Mouse (Mus musculus) splenic B cell, adult 2 months (primary cell): Measurements from ENCODE around the gene Olfr633.
A peak's percentile ranks its signal among the peaks of the same experiment; 100 is the strongest.
"Not testable (repeated sequence)": the region's sequence is repeated elsewhere in the genome, so short reads cannot be mapped to it uniquely, and the experiment has no call there.

Experiments
- DNase-seq: peaks from one replicate; pipeline ENCODE4 v3.0.0-alpha.2; 2011; ENCODE audit warnings: low read depth, low spot score
- H3K27me3 ChIP-seq: 2 replicates; pipeline ENCODE4 v1.6.1; 2012; ENCODE audit warnings: mild to moderate bottlenecking, low read length, moderate library complexity, mixed read lengths; ENCODE audit not compliant: control insufficient read depth, poor library complexity, insufficient read depth, severe bottlenecking
- H3K36me3 ChIP-seq: 2 replicates; pipeline ENCODE4 v1.6.1; 2012; ENCODE audit warnings: mild to moderate bottlenecking, low read length, moderate library complexity, mixed read lengths; ENCODE audit not compliant: control insufficient read depth, poor library complexity, insufficient read depth, severe bottlenecking

Olfr633 gene

GRCm38 (mm10) chr7:103944137-103944536 is at the start of gene Olfr633:
Olfr633 (plus strand) TSS chr7:103944437.
- no peak for DNase-seq
- Histone ChIP-seq H3K36me3 (no peaks in the 10 kb centered on the region), H3K27me3 (no peaks in the 10 kb centered on the region)

DNA sequence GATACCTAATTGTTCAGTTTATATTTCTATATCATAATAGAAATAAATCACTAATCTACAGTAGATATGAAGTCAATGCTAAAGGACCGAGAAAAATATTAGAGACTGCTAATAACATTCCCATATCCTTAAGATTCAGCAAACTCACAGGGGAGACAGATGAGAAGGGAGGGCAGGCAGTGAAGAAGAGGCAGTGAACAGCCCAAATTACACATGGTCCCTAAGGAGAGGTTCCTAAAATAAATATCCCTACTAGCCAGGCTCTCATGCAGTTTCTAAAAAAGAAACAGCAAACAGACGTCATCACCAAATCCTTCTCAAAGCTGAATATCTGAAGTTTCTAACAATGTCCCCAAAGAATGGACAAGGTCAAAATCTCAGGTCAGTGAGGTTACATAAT is 41.0 kb upstream of the Olfr633 start, which contains the start of gene Olfr65:
Gene Olfr65, plus strand, starts transcription at position 301 of the 400 bp plus-strand sequence.
- H3K36me3 ChIP-seq, result no peaks in the 10 kb centered on the region
- DNase-seq, result no peak
- no peaks in the 10 kb centered on the region for H3K27me3 ChIP-seq

GRCm38 (mm10) chr7:103910047-103910446 is 34.2 kb upstream of the Olfr633 start:
- H3K27me3 ChIP-seq, result no peaks in the 10 kb centered on the region
- no peak for DNase-seq

DNA sequence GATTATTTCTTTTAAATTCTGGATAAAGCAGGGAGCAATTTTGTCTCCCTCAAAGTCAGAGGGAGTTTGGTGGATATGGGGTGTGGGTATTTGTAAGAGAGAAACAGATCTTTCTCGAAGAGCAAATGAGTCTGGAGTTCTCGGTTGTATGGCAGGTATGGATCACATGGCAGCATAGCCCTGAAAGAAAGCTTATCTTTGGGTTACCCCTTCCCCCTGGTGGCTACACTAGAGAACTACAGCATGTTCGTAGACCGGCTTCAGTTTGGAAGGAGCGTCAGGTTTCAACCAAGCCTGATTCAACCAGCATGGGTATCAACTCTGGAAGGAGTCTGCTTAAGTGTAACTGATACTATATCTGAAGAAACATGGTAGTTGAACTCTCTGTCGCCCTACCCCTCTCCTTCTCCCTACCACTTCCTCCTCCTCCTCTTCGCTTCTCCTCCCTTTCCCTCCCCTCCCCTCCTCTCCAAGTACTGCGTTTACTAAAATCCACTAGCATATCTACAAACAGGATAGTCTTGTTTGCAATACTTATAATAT is 31.2 kb upstream of the Olfr633 start:
- no peaks in the 10 kb centered on the region for H3K27me3 ChIP-seq
- H3K36me3 ChIP-seq, result no peaks in the 10 kb centered on the region
- DNase-seq, result peak; percentile 38

More at GRCm38 (mm10) chr7:103910047-103910446, 34.2 kb upstream of the Olfr633 start:
- no peaks in the 10 kb centered on the region for H3K36me3 ChIP-seq

DNA sequence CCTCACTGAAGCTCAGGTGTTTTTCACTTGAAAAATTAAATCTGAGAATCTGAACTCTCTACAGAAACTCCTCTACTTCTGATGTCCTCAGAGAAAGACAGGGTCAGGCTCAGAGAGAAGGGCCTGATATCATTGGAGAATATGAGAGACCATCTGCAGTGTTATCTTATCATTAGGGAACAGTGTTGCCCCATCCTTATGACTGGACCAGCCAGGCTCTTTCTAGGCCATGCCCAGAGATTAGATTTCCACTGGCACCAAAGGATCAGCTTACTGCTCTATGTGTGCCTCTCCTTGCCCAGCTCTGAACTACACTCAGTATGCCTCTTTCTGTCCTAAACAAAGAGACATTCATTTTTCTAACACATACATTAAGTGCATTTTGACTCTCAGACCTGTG is 28.9 kb upstream of the Olfr633 start:
- H3K36me3 ChIP-seq, result no peaks in the 10 kb centered on the region
- no peak for DNase-seq
- no peaks in the 10 kb centered on the region for H3K27me3 ChIP-seq

DNA sequence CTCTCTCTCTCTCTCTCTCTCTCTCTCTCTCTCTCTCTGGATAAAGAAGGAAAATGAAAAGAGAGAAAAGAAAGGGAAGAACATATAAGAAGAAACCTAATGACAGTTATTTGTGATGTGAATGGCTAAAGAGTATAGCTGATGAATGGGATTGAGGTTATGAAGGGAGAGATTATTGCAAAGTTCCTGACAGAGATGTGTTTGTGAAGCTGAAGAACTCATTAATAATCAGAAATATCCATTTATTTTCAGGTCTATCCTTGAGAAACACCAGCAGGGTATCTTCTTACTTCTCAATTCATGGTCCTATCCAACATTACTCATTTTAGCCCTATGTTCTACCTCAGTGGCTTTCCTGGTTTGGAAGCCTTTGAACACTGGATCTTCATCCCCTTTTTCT is 15.7 kb upstream of the Olfr633 start, which contains the start of gene Olfr631:
Gene Olfr631, plus strand, starts transcription at position 301 of the 400 bp plus-strand sequence.
- no peak for DNase-seq
- Histone ChIP-seq H3K27me3 (no peaks in the 10 kb centered on the region), H3K36me3 (no peaks in the 10 kb centered on the region)

GRCm38 (mm10) chr7:103934264-103934663 is 10.0 kb upstream of the Olfr633 start, which contains the start of gene Olfr632:
Olfr632 (plus strand) TSS chr7:103934347.
- DNase-seq, result no peak
- Histone ChIP-seq H3K27me3 (no peaks in the 10 kb centered on the region), H3K36me3 (no peaks in the 10 kb centered on the region)

DNA sequence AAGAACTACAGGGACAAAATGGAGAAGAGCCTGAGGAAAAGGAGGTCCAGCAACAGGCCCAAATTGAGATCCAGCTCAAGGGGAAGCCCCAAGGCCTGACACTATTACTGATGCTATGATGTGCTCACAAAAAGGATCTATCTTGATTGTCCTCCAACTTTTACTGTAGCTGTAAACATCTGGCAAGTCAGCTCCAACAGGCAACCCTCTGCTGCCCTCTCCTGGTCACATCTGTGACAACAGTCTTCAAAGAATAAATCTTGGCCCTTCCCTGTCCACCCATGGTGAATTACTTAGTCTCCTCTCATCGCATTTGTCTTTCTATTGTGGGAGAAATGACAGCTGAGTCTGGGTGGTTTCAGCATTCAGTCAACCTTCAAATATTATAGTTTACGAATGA is 1.5 kb upstream of the Olfr633 start:
- no peaks in the 10 kb centered on the region for H3K27me3 ChIP-seq
- peak; percentile 78 for DNase-seq
- H3K36me3 ChIP-seq, result no peaks in the 10 kb centered on the region

DNA sequence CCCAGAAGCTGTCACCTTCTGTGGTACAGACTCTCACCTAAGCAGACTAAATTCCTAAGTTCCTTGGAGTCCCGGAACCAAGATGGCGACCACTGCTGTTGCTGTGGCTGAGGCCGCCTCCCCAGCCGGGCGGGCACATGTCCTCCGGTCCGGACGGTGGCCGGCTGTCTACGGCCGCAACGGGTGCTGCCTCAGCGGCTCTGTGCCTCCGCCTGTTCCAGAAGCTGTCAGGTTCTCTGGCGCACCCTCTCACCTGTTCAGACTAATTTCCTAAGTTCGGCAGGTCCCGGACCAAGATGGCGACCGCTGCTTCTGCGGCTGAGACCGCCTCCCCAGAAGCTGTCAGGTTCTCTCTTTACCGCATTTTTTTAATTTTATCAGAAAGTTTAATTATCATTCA is 22.6 kb downstream of the Olfr633 start:
- H3K27me3 ChIP-seq, H3K36me3 ChIP-seq, DNase-seq: not testable (repeated sequence)

DNA sequence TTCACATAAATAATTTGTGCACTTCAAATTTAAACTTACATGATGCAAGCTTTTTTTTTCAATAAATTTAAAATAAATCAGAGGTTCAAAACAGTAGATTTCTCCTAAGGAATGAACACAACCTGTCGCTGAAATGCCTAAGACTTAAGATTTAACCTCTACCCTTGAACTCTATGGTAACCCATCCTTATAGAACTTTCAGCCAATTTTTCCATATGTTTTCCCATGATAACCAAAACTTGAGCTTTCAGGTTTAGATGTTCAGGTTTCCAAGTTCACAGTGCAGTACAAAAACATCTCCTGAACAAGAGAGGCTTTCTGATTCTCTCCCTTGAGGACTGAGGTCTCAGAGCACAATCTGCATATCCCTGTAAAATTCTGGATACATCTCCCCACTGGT is 26.6 kb downstream of the Olfr633 start, which contains the start of gene Olfr635:
Gene Olfr635, plus strand, starts transcription at position 301 of the 400 bp plus-strand sequence.
- H3K36me3 ChIP-seq, result no peaks in the 10 kb centered on the region
- H3K27me3 ChIP-seq, result no peaks in the 10 kb centered on the region
- DNase-seq, result no peak

- DNase-seq, result no peak
- Histone ChIP-seq H3K36me3 (no peaks in the 10 kb centered on the region), H3K27me3 (no peaks in the 10 kb centered on the region)
Observed at GRCm38 (mm10) chr7:103971782-103972181, 27.5 kb downstream of the Olfr633 start.

GRCm38 (mm10) chr7:103998446-103998845 is 54.2 kb downstream of the Olfr633 start, which contains the start of gene Olfr638:
Olfr638 (plus strand) TSS chr7:103998746.
- Histone ChIP-seq H3K36me3 (no peaks in the 10 kb centered on the region), H3K27me3 (no peaks in the 10 kb centered on the region)
- DNase-seq, result no peak
